Mouse (Mus musculus) 3T3-L1 (cell line): ENCODE data around the gene Tbc1d19.
A peak's percentile ranks its signal among the peaks of the same experiment; 100 is the strongest.

ENCODE experiments used
- DNase-seq: peaks from one replicate; pipeline ENCODE4 v3.0.0-alpha.2; 2015; ENCODE audit warnings: low read depth, low spot score

Gene Tbc1d19

GRCm38 (mm10) chr5:53948606-53949266 is 139.3 kb downstream of the Tbc1d19 start:
- peak; percentile 93 for DNase-seq

GRCm38 (mm10) chr5:53950189-53950588 is 140.8 kb downstream of the Tbc1d19 start:
- DNase-seq, result no peak

GRCm38 (mm10) chr5:53953216-53953615 is 143.8 kb downstream of the Tbc1d19 start:
- DNase-seq, result peak; percentile 89
